Mouse (Mus musculus) stomach, postnatal 0 days (tissue): ENCODE results near the gene Polk.

Experiments used
- CTCF ChIP-seq: IDR thresholded peaks from 2 replicates; pipeline ENCODE4 v1.5.1; 2016; ENCODE audit warnings: antibody characterized with exemption, low read depth, mild to moderate bottlenecking, moderate library complexity
- EP300 ChIP-seq: optimal IDR thresholded peaks from 2 replicates; pipeline ENCODE3; 2016; ENCODE audit warnings: antibody characterized with exemption

GRCm38 (mm10) chr13:96511893-96512292 is 30.5 kb downstream of the Polk start:
- TF ChIP-seq CTCF (no peak), EP300 (no peak)
